Mouse (Mus musculus): ENCODE results near the gene Kcnh4.
A peak's percentile ranks its signal among the peaks of the same experiment; 100 is the strongest.

Gene Kcnh4

GRCm38 (mm10) chr11:100766726-100767125 is 7.0 kb upstream of the Kcnh4 start:
- DNase-seq (ENCODE audit: low spot score in 2 of 2), result no peak

- no peak for DNase-seq (ENCODE audit: low spot score in 2 of 2)
Measured at GRCm38 (mm10) chr11:100762831-100763230, 3.1 kb upstream of the Kcnh4 start, which contains the start of gene Hcrt. Gene Hcrt, minus strand, starts transcription at chr11:100762931.

GRCm38 (mm10) chr11:100761547-100762045 is 1.9 kb upstream of the Kcnh4 start:
- peak; percentile 72 to 76 for DNase-seq (ENCODE audit: low spot score in 2 of 2)

GRCm38 (mm10) chr11:100758707-100759610 is 783 bp downstream of the Kcnh4 start:
- no peak for DNase-seq (ENCODE audit: low spot score in 2 of 2)

- DNase-seq (ENCODE audit: low spot score in 2 of 2), result peak; percentile 45 to 52
Measured at GRCm38 (mm10) chr11:100757566-100757965, 2.2 kb downstream of the Kcnh4 start.

GRCm38 (mm10) chr11:100756476-100756875 is 3.3 kb downstream of the Kcnh4 start:
- DNase-seq (ENCODE audit: low spot score in 2 of 2), result no peak

- DNase-seq (ENCODE audit: low spot score in 2 of 2), result no peak
Measured at GRCm38 (mm10) chr11:100754693-100755057, 5.1 kb downstream of the Kcnh4 start.

GRCm38 (mm10) chr11:100754021-100754692 is 5.6 kb downstream of the Kcnh4 start:
- no peak for DNase-seq (ENCODE audit: low spot score in 2 of 2)

GRCm38 (mm10) chr11:100752294-100752693 is 7.4 kb downstream of the Kcnh4 start:
- no peak for DNase-seq (ENCODE audit: low spot score in 2 of 2)

GRCm38 (mm10) chr11:100750127-100750526 is 9.6 kb downstream of the Kcnh4 start:
- no peak for DNase-seq (ENCODE audit: low spot score in 2 of 2)

GRCm38 (mm10) chr11:100749469-100749868 is 10.3 kb downstream of the Kcnh4 start:
- no peak for DNase-seq (ENCODE audit: low spot score in 2 of 2)

GRCm38 (mm10) chr11:100748620-100749019 is 11.1 kb downstream of the Kcnh4 start:
- DNase-seq (ENCODE audit: low spot score in 2 of 2), result no peak

GRCm38 (mm10) chr11:100747114-100747513 is 12.6 kb downstream of the Kcnh4 start:
- DNase-seq (ENCODE audit: low spot score in 2 of 2), result no peak

- DNase-seq (ENCODE audit: low spot score in 2 of 2), result no peak
Measured at GRCm38 (mm10) chr11:100746546-100746945, 13.2 kb downstream of the Kcnh4 start.

GRCm38 (mm10) chr11:100745085-100745484 is 14.7 kb downstream of the Kcnh4 start:
- peak; percentile 39 to 56 for DNase-seq (ENCODE audit: low spot score in 2 of 2)

GRCm38 (mm10) chr11:100741348-100741747 is 18.4 kb downstream of the Kcnh4 start:
- DNase-seq (ENCODE audit: low spot score in 2 of 2), result no peak

- DNase-seq (ENCODE audit: low spot score in 2 of 2), result no peak
Measured at GRCm38 (mm10) chr11:100738749-100739148, 21.0 kb downstream of the Kcnh4 start.

GRCm38 (mm10) chr11:100738066-100738604 is 21.6 kb downstream of the Kcnh4 start, which contains the start of gene Rab5c:
Gene Rab5c, minus strand, starts transcription at chr11:100738215.
- peak; percentile 99 to 100 for DNase-seq (ENCODE audit: low spot score in 2 of 2)

GRCm38 (mm10) chr11:100737105-100737733 is 22.5 kb downstream of the Kcnh4 start:
- DNase-seq (ENCODE audit: low spot score in 2 of 2), result peak; percentile 44 to 55

- no peak for DNase-seq (ENCODE audit: low spot score in 2 of 2)
Measured at GRCm38 (mm10) chr11:100736746-100737080, 23.0 kb downstream of the Kcnh4 start.

- DNase-seq (ENCODE audit: low spot score in 2 of 2), result peak in 1 of 2 experiments; percentile 41
Measured at GRCm38 (mm10) chr11:100735954-100736745, 23.6 kb downstream of the Kcnh4 start.

Data from spleen, postnatal 36 days (tissue).